Mouse (Mus musculus) erythroid progenitor cell, adult 5-6 weeks (primary cell): Measurements from ENCODE around the gene Clec14a. TPM values are rescaled to one million over a fixed set of nuclear protein-coding genes. Genes with fewer than 3 reads are reported as not detected.
"Not testable (repeated sequence)": the region's sequence is repeated elsewhere in the genome, so short reads cannot be mapped to it uniquely, and the experiment has no call there.

Experiments used
- ATAC-seq: replicated peaks from 2 replicates; pipeline ENCODE4 v1.8.0; 2016; ENCODE audit warnings: moderate number of reproducible peaks, mild to moderate bottlenecking, moderate TSS enrichment, inconsistent platforms; ENCODE audit not compliant: poor library complexity, low FRiP score, severe bottlenecking
- total RNA-seq, 2 experiments: library from RNA; stranded (forward) in 1 of 2; stranded (reverse) in 1 of 2; fragments of 150-400 nt in 1 of 2; fragments of 186-747, 209-891 nt in 1 of 2; gene quantifications; 2 replicates each; pipeline versions ENCODE4 v1.2.3 to v1.2.4; 2015 to 2017; ENCODE audit warnings: low replicate concordance in 2 of 2

Gene Clec14a
- total RNA-seq (2015; ENCODE audit: low replicate concordance) (not detected in 2 replicates), total RNA-seq (2017; ENCODE audit: low replicate concordance) (0.45 TPM in 1 of 2 replicates, not detected in the other)

DNA sequence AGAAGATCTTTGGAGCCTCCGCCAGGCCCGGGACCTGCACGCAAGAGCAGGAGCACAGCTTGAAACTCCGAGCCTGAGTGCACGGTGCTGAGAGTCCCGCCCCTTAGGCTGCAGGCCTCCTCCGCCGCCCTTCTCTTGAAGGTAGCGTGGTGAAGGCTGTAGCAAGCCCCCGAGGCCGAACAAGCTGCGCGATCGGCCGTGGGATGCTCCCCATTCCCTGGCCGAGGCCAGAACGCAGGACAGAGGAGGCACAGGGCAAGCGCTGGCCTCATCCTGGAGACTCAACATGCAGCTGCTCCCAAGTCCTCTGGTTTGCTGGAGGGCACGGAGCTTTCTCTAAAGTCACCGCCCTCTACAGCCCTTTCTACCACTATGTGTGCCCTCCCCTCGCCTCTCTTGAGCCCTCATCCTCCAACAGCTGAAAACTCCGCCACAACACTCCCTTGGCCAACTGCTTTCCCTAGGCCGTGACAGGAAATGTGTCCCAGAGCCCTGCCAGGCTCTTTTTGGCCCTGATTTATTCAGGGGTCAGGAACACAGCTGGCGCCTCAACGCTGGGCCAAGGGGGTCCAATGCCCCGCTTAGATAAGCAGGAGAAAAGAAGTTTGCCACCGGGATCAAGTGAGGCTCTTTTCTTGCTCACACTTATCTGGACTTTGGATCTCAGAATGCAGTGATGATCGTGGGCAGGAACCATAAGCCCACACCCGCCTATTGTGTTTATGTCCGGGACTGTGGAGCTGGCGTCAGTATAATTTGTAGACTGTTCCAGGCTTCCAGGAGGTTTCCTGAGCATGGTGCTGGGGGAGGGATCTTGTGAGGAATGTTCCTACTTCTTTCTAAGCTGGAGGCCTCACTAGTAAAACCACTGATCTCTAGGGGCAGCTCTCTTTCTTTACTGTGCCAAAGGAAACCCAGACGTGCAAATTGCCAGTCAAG is at the start of gene Clec14a:
TSS of gene Clec14a (minus strand) at position 728 of the 939 bp plus-strand sequence.
- ATAC-seq = no peak

DNA sequence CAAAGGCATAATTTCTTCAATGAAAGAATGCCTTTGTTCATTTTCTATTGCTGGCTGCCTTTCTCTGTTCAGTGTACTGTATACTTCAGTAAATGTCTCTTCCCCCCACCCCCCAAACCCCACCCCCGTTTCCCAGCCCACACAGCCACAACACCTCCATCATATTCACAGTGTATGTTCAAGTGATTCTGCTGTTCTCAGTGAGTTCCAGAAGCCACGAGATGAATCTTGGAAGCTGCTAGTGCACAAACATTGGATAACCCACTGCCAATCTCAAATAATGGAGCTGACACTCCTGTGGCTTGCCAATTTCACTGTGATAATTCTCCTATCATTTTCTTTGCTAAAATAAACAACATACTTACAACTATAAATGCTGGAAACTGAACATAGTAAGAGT is 38.7 kb upstream of the Clec14a start:
- no peak for ATAC-seq

DNA sequence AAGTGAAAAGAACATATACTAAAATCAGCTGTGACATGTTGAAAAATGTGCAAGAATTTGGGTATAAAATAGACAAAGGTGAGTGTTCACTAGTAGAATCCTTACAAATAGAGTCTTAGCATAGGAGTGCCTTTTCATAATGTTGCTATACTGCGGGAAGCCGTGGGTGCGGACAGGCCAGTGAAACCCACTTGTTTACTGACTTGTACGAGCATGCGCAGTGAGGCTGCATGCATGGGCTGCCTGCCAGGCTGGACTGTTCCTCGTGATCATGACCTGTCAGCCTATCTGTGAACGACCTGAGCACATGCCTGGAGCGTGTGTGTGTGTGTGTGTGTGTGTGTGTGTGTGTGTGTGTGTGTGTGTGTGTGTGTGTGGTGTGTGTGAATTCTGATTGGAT is 37.3 kb upstream of the Clec14a start:
- not testable (repeated sequence) for ATAC-seq

DNA sequence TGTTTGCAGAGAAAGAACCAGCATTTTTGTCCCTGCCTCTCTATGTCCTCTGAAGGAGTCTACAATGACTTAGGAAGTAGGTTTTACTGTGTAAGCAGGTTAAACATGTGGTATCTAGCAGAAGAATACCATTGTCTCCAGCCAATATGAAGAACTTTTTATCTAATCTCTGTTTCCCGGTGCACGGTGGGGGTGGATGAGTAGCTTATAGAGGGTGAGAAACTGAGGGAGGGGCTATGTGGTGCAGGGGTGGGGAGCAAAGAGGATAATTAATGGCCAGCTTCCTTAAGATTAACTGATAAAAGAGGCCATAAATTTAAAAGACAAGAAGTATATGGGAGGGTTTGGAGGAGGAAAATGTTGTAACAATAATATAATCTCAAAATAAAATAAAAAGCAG is 36.5 kb upstream of the Clec14a start:
- ATAC-seq = no peak

DNA sequence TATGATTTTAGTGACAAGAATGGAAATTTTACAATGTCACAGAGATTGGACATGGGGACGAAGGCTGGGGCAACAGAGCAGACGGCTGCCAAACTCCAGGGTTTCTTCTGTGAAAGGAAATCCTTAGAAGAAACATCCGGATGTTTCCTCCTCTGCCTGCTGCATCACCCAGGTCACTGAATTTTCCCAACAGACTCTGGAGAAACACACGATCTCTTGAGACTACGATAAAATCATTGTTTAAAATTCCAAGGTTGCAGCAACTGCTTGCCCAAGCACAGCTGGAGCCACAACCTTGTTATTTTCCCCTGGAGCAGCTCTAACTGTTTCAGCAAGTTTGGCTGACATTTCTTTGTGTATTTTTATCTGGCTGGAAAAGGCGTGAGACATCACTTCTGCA is 27.9 kb upstream of the Clec14a start:
- ATAC-seq = no peak

DNA sequence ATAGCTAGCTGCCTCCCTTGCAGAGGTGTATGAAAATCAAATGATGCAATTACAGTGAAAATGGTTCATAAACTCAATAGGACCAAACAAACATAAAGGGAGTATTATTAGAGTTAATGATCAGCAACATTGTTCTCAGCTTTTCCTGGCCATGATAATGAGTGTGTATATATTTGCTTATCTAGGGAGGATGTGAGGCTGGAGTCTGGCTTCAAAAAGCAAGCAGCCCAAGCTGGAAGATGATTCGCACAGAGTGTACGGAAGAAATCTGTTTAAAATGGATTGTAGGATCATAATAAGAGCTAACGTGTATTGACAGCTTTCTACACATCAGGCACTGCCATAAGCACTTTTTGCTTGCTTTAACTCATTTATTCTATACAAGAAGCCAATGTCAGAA is 16.8 kb upstream of the Clec14a start:
- no peak for ATAC-seq

DNA sequence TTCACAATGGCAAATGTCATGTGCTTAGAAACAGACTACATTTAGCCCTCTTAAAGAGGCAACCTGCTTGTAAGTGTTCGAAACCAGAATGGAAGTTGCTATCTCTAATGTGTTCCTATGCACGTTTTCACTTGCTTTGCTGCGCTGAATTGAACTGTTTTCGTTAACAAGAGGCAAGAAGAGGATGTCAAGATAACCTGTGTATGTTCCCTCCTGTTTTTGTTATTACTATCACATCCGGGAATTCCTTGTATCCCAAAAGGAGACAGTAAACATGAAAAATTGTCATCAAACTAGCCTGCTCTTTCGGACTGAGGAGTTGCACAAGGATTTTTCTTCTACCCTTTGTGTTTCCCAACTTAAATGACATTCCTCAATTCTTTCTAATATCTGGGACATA is 1.4 kb upstream of the Clec14a start:
- ATAC-seq = no peak

DNA sequence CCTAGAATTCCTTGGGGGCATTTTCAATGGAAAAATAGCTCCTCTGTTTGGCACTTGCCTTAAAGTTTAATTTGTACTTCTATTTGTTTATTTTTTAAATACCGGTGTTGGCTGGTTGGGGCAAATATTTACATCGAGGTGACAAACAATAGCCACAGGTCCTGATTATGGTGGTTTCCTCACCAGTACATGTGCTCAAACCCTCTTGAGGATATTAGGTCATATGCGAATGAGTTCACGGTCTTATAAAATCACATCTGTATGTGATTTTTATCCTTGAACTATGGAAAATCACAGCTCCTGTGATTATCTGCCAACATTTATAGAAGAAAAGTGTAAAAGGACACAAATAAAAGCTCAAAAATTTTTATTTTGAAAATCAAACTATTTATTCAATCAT is 415 bp upstream of the Clec14a start:
- ATAC-seq = no peak

DNA sequence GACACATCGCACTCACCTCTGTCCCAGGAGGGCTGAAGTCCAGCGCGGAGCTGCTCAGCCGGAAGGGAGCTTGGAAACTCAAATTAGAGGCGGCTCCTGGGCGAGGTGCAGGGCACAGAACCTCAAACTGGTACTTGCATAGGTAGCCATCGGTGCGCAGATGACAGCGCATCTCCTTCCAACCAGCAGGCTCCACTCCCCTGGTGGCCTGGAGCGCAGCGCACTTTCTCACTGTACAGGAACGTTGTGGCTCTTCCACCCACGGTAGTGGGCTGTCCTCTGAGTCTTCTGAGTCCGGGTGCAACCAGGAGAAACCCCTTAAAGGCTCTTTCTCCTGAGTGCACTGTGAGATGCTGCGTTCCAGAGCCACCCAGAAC is 916 bp downstream of the Clec14a start:
- ATAC-seq = no peak

DNA sequence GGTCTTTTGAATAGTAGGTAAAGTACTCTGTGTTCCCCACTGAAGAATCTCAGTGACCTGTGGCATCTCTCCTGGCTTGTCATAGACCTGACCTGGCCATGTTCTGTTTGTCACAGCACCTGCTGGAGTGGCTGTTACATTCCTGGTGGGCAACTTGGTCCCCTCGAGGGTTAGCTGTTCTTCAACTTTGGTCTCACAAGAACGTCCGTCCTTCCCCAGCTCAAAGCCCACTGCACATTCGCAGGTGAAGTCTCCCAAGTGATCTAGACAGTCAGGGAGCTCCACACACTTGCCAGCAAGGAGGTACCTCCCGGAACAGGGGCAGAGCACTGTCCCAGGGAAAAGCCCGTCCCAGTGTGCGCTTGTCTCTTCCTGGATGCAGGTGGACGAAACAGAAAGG is 1.3 kb downstream of the Clec14a start:
- no peak for ATAC-seq

DNA sequence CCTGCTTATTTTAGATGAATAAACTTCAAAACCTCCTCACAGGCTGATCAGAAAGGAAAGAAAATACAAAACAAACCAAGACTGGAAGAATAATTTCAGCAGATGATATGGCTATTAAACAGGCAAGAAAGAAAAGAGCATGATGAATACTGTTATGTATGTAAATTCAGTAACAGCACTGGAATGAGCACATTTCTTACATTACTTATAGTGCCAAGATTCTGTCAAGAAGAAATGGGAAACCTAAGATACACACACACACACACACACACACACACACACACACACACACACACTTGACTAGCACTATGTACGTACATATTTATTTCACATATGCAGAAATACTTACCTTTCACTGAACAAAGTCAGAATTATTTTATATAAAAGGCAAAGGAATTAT is 17.2 kb downstream of the Clec14a start:
- no peak for ATAC-seq

DNA sequence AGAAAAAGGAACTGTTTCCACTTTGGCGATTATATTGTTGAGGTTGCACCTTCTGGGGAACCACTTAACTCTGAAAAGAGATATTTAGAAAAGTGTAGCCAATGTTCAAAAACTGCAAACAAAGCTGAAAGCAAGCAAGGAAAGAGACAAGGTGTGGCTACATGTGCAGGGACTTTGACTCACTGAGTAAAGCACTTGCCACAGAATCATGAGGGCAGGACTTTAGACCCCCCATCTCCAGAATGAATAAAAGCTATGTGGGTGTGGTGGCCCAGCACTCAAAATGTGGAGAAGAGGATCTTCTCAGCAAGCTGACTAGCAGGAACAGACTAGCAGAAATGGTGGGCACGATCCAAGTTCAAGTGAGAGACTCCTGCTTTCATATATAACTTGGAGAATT is 36.6 kb downstream of the Clec14a start:
- ATAC-seq = no peak

DNA sequence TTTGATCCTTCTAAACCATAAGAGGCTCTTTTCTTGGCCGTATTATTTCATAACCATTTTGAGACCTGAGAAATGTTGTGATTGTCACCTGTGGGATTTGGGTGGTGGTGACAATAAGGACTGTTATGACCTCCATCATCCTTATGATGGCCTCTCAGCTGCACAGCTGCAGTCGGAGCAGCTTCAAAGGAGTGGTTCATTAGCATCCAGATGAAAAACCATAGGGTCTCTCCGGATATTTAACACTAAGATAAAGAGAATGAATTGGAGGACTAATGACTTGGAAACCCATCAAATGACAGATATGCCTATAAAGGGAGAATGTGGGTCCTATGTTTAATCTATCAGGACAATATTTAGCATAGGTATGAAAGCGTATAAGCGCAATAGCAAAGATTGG is 43.4 kb downstream of the Clec14a start:
- no peak for ATAC-seq

DNA sequence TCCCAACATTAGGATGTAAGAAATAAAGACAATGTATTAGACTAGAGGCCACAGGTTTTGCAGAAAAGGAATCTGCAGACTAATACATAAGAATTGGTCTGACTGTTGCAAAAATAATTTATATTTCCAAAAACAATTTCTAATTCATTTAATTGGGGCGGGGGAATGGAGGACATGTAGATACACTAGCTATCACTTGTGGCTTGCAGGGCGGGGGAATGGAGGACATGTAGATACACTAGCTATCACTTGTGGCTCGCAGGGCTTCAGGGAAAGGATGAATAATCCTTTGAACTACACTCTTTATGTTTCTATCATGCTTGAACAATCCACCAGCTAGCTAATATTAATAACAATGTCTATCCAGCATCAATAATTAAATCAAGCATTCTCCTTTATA is 50.0 kb downstream of the Clec14a start:
- no peak for ATAC-seq

DNA sequence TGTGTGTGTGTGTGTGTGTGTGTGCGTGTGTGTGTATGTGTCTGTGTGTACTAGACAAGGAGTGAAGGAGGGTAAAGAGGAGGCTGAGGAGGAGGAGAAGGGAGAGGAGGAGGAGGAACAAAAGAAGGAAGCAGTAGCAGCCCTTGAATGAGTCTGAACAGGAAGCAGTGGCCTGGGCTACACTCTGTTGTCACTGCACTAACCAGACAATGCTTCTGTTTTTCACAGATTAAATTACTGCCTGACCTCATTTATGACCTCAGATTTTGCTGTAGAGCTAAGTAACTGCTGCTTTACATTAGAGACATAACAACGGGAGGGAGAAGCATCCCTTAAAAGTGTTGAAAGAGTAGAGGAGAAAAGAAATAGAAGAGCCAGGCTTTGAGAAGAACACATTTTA is 52.9 kb downstream of the Clec14a start:
- no peak for ATAC-seq

Other genes starting within 250 kb of the Clec14a start
- gene Sstr1, start 57.5 kb downstream of the Clec14a start, total RNA-seq (2015; ENCODE audit: low replicate concordance) = not detected in 2 replicates
- not detected in 2 replicates for gene Sstr1, start 57.5 kb downstream of the Clec14a start, total RNA-seq (2017; ENCODE audit: low replicate concordance)